Mouse (Mus musculus) stomach, postnatal 0 days (tissue): ENCODE data around the gene Shroom3. TPM values are rescaled to one million over a fixed set of nuclear protein-coding genes. Genes with fewer than 3 reads are reported as not detected.

Source experiments
- ATAC-seq: fragments of 200-750 bp; cut with Nextera tagmentation; 2 replicates; pipeline ENCODE4 v1.8.0; 2017; ENCODE audit not compliant: low FRiP score, low TSS enrichment
- DNase-seq: peaks from one replicate; pipeline ENCODE4 v3.0.0-alpha.2; 2016; ENCODE audit warnings: low spot score
- H3K27ac ChIP-seq: fragments of 300-500 bp; sonication (generic); replicated peaks from 2 replicates; pipeline ENCODE4 v1.5.1; 2014; ENCODE audit warnings: mild to moderate bottlenecking, control low read depth
- H3K27me3 ChIP-seq: fragments of 300-500 bp; sonication (generic); 2 replicates; pipeline ENCODE4 v1.6.1; 2014; ENCODE audit warnings: low read length; ENCODE audit not compliant: control insufficient read depth, insufficient read depth
- H3K36me3 ChIP-seq: fragments of 300-500 bp; sonication (generic); 2 replicates; pipeline ENCODE4 v1.6.1; 2014; ENCODE audit warnings: low read length, mixed read lengths; ENCODE audit not compliant: control insufficient read depth, insufficient read depth
- H3K4me1 ChIP-seq: fragments of 300-500 bp; sonication (generic); replicated peaks from 2 replicates; pipeline ENCODE4 v1.6.1; 2014; ENCODE audit warnings: antibody characterized with exemption; ENCODE audit not compliant: control insufficient read depth, insufficient read depth
- H3K4me2 ChIP-seq: fragments of 300-500 bp; sonication (generic); replicated peaks from 2 replicates; pipeline ENCODE4 v1.6.1; 2014; ENCODE audit warnings: low read depth, mild to moderate bottlenecking, control low read depth, moderate library complexity
- H3K4me3 ChIP-seq: fragments of 300-500 bp; sonication (generic); 2 replicates; pipeline ENCODE4 v1.5.1; 2014; ENCODE audit warnings: low read depth, low read length, control low read depth
- H3K9ac ChIP-seq: fragments of 300-500 bp; sonication (generic); 2 replicates; pipeline ENCODE4 v1.6.1; 2014; ENCODE audit warnings: mild to moderate bottlenecking, low read length, control low read depth, mixed read lengths
- H3K9me3 ChIP-seq: fragments of 300-500 bp; sonication (generic); 2 replicates; pipeline ENCODE4 v1.6.1; 2016; ENCODE audit warnings: low read length; ENCODE audit not compliant: control insufficient read depth
- CTCF ChIP-seq: IDR thresholded peaks from 2 replicates; pipeline ENCODE4 v1.5.1; 2016; ENCODE audit warnings: antibody characterized with exemption, low read depth, mild to moderate bottlenecking, moderate library complexity
- EP300 ChIP-seq: optimal IDR thresholded peaks from 2 replicates; pipeline ENCODE3; 2016; ENCODE audit warnings: antibody characterized with exemption
- WGBS: fragments of 180-500 bp; shearing (Covaris S2); extraction: QIAGEN DNeasy Blood & Tissue Kit; methylation state at CpG from one replicate; pipeline ENCODE4 v1.1.7; 2014; 5-methylcytosine and 5-hydroxymethylcytosine counted together
- polyA plus RNA-seq: library from polyadenylated mRNA; unstranded; fragments of >200 nt; fragmentation: Nextera tagmentation; extraction: Ambion mirVana; gene quantifications from 2 replicates; pipeline ENCODE4 v1.2.1, GENCODE M21; 2015

Gene Shroom3
- polyA plus RNA-seq, 1 experiment from 2014 or later, result 11.4 TPM

DNA sequence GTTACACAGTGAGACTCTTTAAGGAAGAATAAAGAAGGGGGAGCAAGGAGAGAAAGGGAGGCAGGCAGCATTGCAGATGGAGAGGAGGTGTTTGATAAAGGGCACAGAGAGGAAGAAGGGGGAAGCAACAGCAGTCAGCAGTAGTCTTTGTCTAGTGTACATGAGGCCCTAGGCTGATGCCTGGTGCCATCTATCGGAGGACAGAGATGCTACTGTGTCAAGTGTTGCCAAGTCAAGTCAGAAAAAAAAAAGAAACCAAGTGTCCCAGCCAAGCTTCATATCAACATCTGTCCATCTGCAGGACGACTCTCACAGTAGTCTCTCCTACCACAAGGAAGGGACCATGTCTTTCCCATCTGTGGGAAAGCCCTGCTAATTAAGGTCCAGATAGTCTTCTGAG, 18.9 kb upstream of the Shroom3 start:
- no peak for DNase-seq
- Histone ChIP-seq H3K4me1 (no peaks in the 10 kb centered on the region), H3K27me3 (no peaks in the 10 kb centered on the region), H3K9ac (no peak overlapping the region), H3K36me3 (no peaks in the 10 kb centered on the region), H3K9me3 (no peaks in the 10 kb centered on the region), H3K27ac (no peak overlapping the region), H3K4me3 (no peak overlapping the region), H3K4me2 (no peak overlapping the region)
- no peak for ATAC-seq
- no peak for TF ChIP-seq CTCF
- TF ChIP-seq EP300, result no peak
- 69% methylated on average over 2 of the region's 2 CpGs for WGBS

- H3K9me3 ChIP-seq, result no peaks in the 10 kb centered on the region
- ATAC-seq, result no peak
- WGBS, result 83% methylated on average over 5 of the region's 5 CpGs
- H3K36me3 ChIP-seq, result no peaks in the 10 kb centered on the region
- no peak overlapping the region for H3K27ac ChIP-seq
- H3K4me2 ChIP-seq, result no peak overlapping the region
- DNase-seq, result no peak
- no peak for TF ChIP-seq EP300
- H3K4me3 ChIP-seq, result no peak overlapping the region
- H3K27me3 ChIP-seq, result no peaks in the 10 kb centered on the region
- H3K4me1 ChIP-seq, result no peaks in the 10 kb centered on the region
- no peak overlapping the region for H3K9ac ChIP-seq
Observed at GRCm38 (mm10) chr5:92666860-92667259, 16.4 kb upstream of the Shroom3 start.

- no peaks in the 10 kb centered on the region for H3K36me3 ChIP-seq
- H3K9ac ChIP-seq, result peak within 1 kb of the TSS; percentile 48; the same call in 1 of the 2 replicates
- peak within 1 kb of the TSS; percentile 55 for H3K4me2 ChIP-seq
- no peaks in the 10 kb centered on the region for H3K27me3 ChIP-seq
- TF ChIP-seq CTCF (no peak), EP300 (no peak)
- ATAC-seq (peak; percentile 92), DNase-seq (peak; percentile 89)
- H3K4me1 ChIP-seq, result no peaks in the 10 kb centered on the region; the same call in 1 of the 2 replicates
- H3K4me3 ChIP-seq, result peak within 1 kb of the TSS; percentile 33
- 14% methylated on average over 48 of the region's 55 CpGs for WGBS
- no peaks in the 10 kb centered on the region for H3K9me3 ChIP-seq
- H3K27ac ChIP-seq, result no peak within 1 kb of the TSS
Observed at GRCm38 (mm10) chr5:92674859-92675573, 8.2 kb upstream of the Shroom3 start, which contains the start of gene Ccdc158. Gene Ccdc158 (minus strand): TSS chr5:92675271.

DNA sequence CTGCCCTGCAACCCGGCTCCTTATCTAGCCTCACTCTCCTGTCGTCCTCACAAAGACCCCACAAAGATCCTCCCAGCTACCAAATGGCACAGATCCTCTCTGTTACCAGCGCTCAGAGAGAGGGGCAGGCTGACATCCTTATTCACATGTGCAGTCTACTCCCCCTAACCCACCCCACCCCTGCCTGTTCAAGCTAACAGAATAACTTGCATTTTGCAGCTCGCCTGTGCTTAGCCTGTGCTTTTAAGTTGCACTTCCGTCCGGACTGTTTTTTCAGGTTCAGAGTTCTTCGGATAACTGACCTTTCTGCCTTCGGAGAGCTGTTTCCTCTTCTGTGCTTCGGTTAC, 7.7 kb upstream of the Shroom3 start:
- WGBS, result under 1% methylated on average over 9 of the region's 9 CpGs
- Histone ChIP-seq H3K4me3 (peak overlapping the region; percentile 33), H3K9me3 (no peaks in the 10 kb centered on the region), H3K27me3 (no peaks in the 10 kb centered on the region), H3K4me1 (no peaks in the 10 kb centered on the region; the same call in 1 of the 2 replicates), H3K4me2 (peak overlapping the region; percentile 55), H3K36me3 (no peaks in the 10 kb centered on the region), H3K27ac (no peak overlapping the region), H3K9ac (peak overlapping the region; percentile 36; the same call in 1 of the 2 replicates)
- TF ChIP-seq EP300, result no peak
- no peak for TF ChIP-seq CTCF
- no peak; the same call in 1 of the 2 replicates for ATAC-seq
- DNase-seq, result no peak

- H3K4me2 ChIP-seq, result no peak overlapping the region
- no peak overlapping the region for H3K27ac ChIP-seq
- no peak for ATAC-seq
- no peaks in the 10 kb centered on the region for H3K27me3 ChIP-seq
- H3K4me3 ChIP-seq, result no peak overlapping the region
- H3K9me3 ChIP-seq, result no peaks in the 10 kb centered on the region
- peak; percentile 84 for TF ChIP-seq CTCF
- no peak for TF ChIP-seq EP300
- no peak for DNase-seq
- H3K36me3 ChIP-seq, result no peaks in the 10 kb centered on the region
- 27% methylated on average over 4 of the region's 4 CpGs for WGBS
- H3K4me1 ChIP-seq, result peaks cover 2% of the 10 kb centered on the region; the same call in 1 of the 2 replicates
- H3K9ac ChIP-seq, result no peak overlapping the region
Observed at GRCm38 (mm10) chr5:92679441-92679840, 3.8 kb upstream of the Shroom3 start.

GRCm38 (mm10) chr5:92681861-92682260, 1.4 kb upstream of the Shroom3 start:
- 95% methylated on average over 10 of the region's 10 CpGs for WGBS
- TF ChIP-seq EP300, result no peak
- no peak for TF ChIP-seq CTCF
- H3K9ac ChIP-seq, result no peak overlapping the region
- DNase-seq (no peak), ATAC-seq (no peak)
- 0 out of 2 replicates have a peak, but pooled peaks cover 2% of the 10 kb centered on the region for H3K4me1 ChIP-seq
- H3K9me3 ChIP-seq, result no peaks in the 10 kb centered on the region
- H3K36me3 ChIP-seq, result no peaks in the 10 kb centered on the region
- H3K27ac ChIP-seq, result no peak overlapping the region
- H3K4me3 ChIP-seq, result no peak overlapping the region
- H3K27me3 ChIP-seq, result no peaks in the 10 kb centered on the region
- H3K4me2 ChIP-seq, result no peak overlapping the region
